Mouse (Mus musculus) frontal cortex, postnatal 36 days (tissue): ENCODE results near the gene Slc38a3.
A peak's percentile ranks its signal among the peaks of the same experiment; 100 is the strongest.

ENCODE experiments used
- DNase-seq, 2 experiments: peaks; one replicate each; pipeline ENCODE4 v3.0.0; 2022; ENCODE audit warnings: low spot score in 2 of 2

Gene Slc38a3

GRCm38 (mm10) chr9:107669480-107669945 lies at the start of gene Slc38a3:
Slc38a3 (minus strand) TSS chr9:107669530.
- no peak for DNase-seq

DNA sequence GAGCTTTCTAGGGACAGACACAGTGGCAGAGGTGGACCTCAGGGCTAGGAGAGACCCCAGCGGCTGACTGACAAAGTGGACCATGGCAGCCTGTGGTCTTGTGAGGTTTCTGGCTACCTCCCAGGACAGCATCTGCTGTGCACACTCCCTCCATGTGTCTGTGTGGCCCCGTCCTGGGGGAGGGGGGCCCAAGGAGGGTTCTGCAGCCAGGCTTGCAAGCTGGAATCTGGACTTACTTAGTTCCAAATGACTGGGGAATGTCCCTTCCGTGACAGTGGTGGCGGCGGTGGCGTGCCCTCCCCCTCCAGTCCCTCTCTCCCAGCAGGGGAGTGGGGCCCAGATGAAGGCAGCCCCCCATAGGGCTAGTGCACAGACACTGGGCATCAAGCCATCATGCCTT lies 47.6 kb upstream of the Slc38a3 start:
- no peak for DNase-seq

GRCm38 (mm10) chr9:107715632-107716031 lies 46.3 kb upstream of the Slc38a3 start:
- no peak for DNase-seq

DNA sequence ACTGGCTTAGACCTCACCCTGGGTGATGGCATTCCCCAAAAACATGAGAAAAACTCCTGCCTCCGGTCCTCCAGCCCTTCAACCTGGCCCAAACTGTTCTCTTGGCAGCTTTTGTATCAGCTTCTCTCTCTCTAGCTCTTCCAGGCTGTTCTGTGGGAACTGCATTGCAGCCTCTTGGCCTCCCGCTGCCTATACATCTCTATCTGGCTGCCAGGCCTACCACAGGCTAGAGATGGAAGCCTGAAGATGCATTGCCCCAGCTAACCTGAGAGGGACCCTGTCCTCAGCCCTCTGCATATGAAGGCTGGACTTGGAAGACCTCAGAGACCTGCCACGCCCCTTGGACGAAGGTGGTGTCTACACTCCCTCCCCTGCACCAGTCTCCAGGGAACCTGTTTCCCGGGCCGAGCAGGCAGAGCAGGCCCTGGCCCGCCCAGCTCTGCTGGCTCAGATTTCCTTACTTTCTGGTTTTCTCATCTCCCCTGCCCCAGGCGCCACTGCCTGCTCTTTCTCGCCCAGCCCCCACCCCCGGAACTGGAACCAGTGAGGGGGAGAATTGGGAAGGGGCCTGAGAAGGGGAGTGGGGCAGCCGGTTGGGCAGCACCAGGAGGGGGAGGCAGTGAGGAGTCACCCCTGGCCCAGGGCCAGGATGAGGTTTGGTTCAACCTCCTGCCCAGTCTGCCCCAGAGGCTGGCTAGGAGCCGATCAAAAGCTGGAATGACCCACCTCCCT lies 45.1 kb upstream of the Slc38a3 start:
- no peak for DNase-seq

- DNase-seq: peak; percentile 57 to 68
Measured at GRCm38 (mm10) chr9:107709697-107710483, 40.6 kb upstream of the Slc38a3 start, which contains the start of gene Sema3f. Sema3f (minus strand) TSS chr9:107710475.

- peak in 1 of 2 experiments; percentile 19 for DNase-seq
Measured at GRCm38 (mm10) chr9:107709096-107709696, 39.9 kb upstream of the Slc38a3 start.

DNA sequence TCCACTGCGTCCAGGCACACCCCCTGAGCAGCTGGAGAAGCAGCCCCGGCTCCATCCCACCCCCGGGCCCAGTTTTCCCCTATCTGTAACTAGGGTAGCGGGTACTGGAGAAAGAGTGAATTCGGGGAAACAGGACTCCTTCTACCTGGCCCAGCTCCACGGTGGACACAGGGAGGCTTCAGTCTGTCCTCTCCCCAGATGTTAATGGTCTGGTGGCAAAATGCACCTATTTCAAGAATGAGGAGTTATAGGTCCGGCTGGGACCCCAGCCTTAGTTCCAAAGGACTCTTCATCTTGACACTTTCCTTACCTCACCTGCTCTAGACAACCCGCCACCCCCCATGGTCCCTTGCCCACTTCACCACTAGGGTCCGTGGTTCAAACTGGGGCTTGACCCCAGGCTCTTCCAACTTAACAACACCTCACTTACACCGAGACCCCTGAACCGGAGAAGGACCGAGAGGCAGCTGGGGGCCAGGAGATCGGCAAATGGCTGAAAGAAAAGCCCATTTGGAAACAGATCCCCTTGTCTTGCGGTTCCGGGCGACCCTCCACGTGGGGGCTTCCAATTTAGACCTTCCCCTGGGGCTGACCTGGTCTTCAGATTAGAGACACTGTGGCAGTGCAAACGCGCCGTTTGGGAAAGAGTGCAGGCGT lies 39.2 kb upstream of the Slc38a3 start:
- no peak for DNase-seq

DNA sequence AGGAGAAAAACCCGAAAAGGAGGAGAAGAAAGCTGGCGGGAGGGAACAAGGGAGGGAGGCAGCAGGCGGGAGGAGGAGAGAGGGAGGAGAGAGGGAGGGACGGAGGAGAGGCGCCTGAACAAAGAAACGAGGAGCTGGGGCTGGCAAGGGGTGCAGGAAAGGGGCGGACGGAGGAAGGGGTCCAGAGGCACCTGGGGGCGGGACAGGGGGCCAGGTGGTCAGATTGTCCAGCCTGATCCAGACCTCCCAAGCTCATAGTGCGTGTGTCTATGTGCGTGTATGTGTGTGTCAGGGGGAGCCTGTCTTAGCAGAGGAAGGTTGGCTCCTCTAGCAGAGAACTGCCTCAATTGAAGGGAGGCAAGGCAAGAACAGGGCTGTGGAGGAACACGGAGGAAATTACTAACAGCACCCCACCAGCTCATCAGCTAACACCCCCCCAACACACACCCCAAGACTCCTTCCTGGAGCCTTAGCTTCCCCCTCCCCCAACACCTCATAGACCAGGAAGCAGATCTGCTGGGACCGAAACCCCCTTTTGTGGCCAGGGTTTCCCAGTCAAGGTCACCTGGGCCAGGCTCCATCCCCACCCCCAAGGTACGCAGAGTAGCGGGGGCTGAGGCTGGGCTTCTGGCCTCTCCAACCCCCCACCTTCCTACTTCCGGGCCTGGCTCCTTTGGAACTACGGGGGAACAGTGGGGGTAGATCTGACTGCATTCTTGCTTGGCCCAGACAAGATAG lies 38.5 kb upstream of the Slc38a3 start:
- no peak for DNase-seq

- DNase-seq: no peak
Measured at GRCm38 (mm10) chr9:107706781-107707211, 37.5 kb upstream of the Slc38a3 start.

- peak in 1 of 2 experiments; percentile 31 for DNase-seq
Measured at GRCm38 (mm10) chr9:107703337-107704122, 34.2 kb upstream of the Slc38a3 start.

DNA sequence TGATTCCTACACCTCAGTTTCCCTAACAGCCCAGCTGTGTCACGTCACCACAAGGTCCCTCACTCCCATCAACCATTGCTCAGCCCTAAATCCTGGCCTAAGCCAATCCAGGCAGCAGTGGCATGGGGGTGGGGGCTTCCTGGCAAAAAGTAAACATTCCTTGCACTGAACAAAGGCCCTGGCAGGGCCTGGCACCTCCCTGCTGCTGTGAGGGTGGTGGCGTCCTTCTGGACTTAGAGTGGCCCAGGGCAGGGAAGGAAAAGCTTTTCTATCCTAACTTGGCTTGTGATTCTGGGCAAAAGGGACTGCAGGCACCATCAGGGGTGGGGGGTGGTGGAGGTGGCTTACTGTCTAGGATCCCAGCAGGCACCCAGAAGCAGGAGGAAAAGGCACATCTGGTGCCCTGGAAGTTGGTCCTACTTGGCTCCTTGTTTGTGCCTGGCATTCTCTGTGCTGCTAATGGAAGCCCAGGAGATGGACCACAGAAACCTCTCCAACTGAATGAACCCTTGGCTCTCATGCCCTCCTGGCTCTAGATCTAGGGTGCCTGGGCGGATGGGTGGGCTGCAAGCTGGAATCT lies 33.4 kb upstream of the Slc38a3 start:
- DNase-seq: no peak

GRCm38 (mm10) chr9:107701594-107701993 lies 32.3 kb upstream of the Slc38a3 start:
- peak; percentile 77 to 82 for DNase-seq

GRCm38 (mm10) chr9:107700114-107700571 lies 30.8 kb upstream of the Slc38a3 start:
- peak; percentile 57 to 73 for DNase-seq

GRCm38 (mm10) chr9:107699376-107699980 lies 30.1 kb upstream of the Slc38a3 start:
- no peak for DNase-seq

- DNase-seq: no peak
Measured at GRCm38 (mm10) chr9:107698611-107699190, 29.4 kb upstream of the Slc38a3 start.

DNA sequence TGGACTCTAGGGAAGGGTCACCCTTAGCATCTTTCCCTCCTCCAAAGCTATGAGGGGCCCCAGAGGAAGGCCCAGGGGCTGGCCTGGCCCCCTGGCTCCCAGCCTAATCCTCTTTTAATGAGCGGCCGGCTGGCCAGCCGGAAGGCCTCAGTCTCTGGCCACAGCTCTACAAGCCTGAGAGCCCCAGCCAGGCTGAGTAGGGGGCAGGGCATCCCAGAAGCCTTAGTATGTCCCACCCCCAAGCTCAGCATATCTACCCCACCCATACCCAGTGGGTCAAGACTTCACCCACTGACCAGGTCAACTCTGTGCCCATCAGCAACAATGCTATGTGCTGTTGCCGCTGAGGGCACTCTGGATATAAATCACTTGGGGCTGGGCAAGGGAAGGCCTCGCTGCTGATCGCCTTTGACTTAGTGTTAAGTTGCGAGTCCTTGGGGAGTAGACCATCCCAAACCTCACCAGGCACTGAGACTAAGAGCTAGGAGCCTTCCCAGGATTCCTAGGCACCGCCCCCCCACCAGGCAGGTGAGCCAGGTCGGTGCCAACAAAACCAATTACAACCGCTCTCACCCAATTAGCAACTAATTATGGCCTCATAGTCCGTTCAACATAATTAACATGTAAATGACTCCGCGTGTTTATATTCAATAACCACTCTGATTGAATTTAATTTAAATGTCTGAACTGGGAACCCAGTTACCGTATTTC lies 28.6 kb upstream of the Slc38a3 start:
- no peak for DNase-seq

DNA sequence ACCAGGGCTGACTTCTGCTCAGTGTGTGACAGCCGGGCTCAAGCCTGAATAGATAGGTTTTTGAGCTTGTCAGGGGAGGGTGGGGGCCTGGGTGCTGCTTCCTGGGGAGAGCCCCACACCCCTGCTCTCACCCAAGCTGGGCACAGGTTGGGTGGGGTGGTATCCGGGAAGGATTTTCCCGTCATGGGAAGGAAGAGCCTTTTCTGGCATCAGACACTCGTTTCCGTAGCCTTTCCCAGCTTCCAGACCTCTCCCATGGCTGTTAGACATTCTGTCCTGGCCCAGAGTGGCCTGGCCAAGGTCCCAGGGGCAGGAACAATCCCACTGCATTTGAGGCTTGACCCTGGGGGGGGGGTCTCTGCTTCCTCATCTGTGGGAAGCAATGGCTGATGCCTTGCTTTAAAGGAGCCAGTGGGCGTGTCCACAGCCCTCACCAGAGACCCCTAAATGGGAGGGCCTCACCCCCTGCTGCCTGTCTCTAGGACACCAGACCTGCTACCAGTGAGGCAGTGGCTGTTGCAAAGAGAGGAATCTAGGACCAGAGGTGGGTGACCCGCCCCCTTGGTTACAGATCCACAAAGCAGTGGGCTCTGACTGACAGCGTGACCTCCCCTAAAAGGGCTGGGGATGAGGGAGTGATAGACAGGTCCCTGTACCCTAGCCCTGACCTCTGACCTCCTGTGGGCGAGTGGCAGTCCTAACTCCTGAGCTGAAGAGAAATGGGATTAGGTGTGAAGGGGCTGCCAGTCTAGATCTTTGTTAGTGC lies 27.7 kb upstream of the Slc38a3 start:
- DNase-seq: no peak

DNA sequence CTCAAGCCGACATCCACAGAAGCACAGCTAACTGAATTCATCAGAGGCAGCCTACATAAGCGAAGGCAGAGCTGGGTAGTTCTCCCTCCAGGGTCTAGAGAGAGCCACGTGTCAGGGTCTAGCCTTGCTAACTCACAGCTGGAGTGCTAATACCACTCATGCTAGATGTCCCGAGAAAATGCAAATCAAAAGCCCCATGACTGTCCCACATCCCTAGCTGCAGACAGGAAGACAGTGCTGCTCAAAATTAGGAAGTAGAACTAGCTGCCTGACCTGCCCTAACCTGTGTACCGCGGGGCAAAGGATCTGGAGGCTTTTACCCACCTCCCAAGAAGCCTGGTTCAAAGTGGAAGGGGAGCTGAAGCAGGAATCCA lies 26.8 kb upstream of the Slc38a3 start:
- no peak for DNase-seq
